Mouse (Mus musculus): ENCODE data around the gene 4933416C03Rik.

4933416C03Rik gene

DNA sequence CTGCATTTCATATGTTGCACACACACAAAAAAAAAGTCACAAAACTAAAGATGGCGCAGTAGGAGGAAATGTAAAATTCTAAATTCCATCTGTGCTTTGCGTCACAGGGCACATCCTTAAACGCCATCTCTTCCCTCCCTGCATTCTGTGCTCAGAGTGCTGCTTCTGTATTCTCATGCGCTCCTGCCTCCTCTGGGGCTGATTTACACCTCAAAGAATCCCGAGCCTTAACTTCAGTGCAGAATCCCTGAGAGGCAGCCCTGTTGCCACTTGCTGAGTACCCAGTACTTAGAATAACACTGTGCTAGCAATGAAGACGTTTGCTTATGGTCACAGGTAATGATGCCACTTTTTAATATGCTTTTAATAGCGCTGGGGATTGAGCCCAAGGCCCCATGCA, 34.3 kb downstream of the 4933416C03Rik start:
- no peak for DNase-seq (ENCODE audit: low read depth)

DNA sequence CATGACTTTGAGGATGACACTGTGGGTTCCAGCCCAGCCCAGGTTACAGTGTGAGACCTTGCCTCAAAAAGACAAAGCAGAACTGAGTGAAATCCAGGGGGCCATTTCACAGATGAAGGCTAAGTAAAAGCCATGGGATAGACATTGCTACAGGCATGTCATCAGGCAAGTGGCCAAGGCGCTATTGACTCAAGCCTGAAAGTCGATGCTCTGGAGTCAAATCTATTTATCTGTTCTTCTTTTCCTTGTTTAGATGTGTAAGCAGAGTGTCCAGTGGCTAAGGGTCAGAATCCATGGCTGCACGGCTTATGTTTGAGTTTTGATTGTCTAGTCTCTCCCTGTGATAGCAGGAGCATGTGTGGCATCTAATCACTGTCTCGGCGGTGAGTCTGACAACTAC, 35.1 kb downstream of the 4933416C03Rik start:
- no peak for DNase-seq (ENCODE audit: low read depth)

DNA sequence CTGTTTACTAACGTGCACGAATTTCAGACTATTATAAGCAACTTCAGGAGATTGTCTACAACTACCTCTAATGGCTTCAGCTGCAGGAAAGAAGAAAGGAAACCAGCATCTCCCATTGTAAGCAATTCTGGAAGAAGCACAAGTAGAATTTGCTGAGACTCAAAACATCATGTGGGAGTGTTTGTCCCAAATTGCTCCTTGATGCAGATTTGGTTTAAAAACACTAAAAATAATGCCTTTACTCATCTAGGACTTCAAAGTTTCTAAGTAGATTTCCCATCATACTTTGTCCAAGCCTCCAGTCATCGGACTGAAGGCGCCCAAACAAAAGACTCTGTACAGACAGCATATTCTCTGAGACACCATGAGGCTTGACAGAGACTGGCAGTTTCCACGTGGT, 37.8 kb downstream of the 4933416C03Rik start:
- no peak for DNase-seq (ENCODE audit: low read depth)

Data from naive thymus-derived CD4-positive, alpha-beta T cell, adult 2 months (primary cell).